Mouse (Mus musculus) ES-E14 (cell line): ENCODE results near the gene Alpl.

Experiments
- CHD2 ChIP-seq: IDR thresholded peaks from 2 replicates; pipeline ENCODE4 v1.6.1; 2014; ENCODE audit warnings: mild to moderate bottlenecking, low read depth, low read length, inconsistent platforms
- HCFC1 ChIP-seq: IDR thresholded peaks from 2 replicates; pipeline ENCODE4 v1.6.1; 2012; ENCODE audit warnings: low read length, inconsistent platforms, borderline replicate concordance; ENCODE audit not compliant: insufficient read depth
- ZC3H11A ChIP-seq: IDR thresholded peaks from 2 replicates; pipeline ENCODE4 v1.6.1; 2012; ENCODE audit warnings: low read depth, mild to moderate bottlenecking, inconsistent platforms, low read length, borderline replicate concordance
- ZNF384 ChIP-seq: IDR thresholded peaks from 2 replicates; pipeline ENCODE4 v1.6.1; 2012; ENCODE audit warnings: low read depth, low read length, inconsistent platforms

- TF ChIP-seq ZNF384, result no peak
- TF ChIP-seq HCFC1, result no peak
- no peak for TF ChIP-seq ZC3H11A
- no peak for TF ChIP-seq CHD2
Observed at GRCm38 (mm10) chr4:137815473-137815872, 19.3 kb upstream of the Alpl start.
